Mouse (Mus musculus): ENCODE data around the gene Ppp1cc. TPM values are rescaled to one million over a fixed set of nuclear protein-coding genes. Genes with fewer than 3 reads are reported as not detected.

Ppp1cc gene
- 783 TPM for polyA plus RNA-seq (2017; shearing (Covaris generic))

GRCm38 (mm10) chr5:122157827-122158381 is at the start of gene Ppp1cc:
TSS of gene Ppp1cc (plus strand) at chr5:122158278.

GRCm38 (mm10) chr5:122140723-122141122 is 17.4 kb upstream of the Ppp1cc start, which contains the start of gene Ccdc63:
TSS of gene Ccdc63 (minus strand) at chr5:122140823.

GRCm38 (mm10) chr5:122206475-122206874 is 48.4 kb downstream of the Ppp1cc start, which contains the start of gene Hvcn1:
TSS of gene Hvcn1 (plus strand) at chr5:122206804.

Other genes with a start within 250 kb of the Ppp1cc start
- gene Cux2, start 108.2 kb upstream of the Ppp1cc start, polyA plus RNA-seq (2017; shearing (Covaris generic)), result 0.26 TPM
- not detected for gene Myl2, start 57.3 kb upstream of the Ppp1cc start, polyA plus RNA-seq (2017; shearing (Covaris generic))
- gene Ccdc63, start 17.5 kb upstream of the Ppp1cc start, polyA plus RNA-seq (2017; shearing (Covaris generic)), result 1.4 TPM
- 57.8 TPM for gene Hvcn1, start 48.5 kb downstream of the Ppp1cc start, polyA plus RNA-seq (2017; shearing (Covaris generic))
- 2.1 TPM for gene Tctn1, start 106.2 kb downstream of the Ppp1cc start, polyA plus RNA-seq (2017; shearing (Covaris generic))
- 59.2 TPM for gene Pptc7, start 126.1 kb downstream of the Ppp1cc start, polyA plus RNA-seq (2017; shearing (Covaris generic))
- gene Rad9b, start 196.0 kb downstream of the Ppp1cc start, polyA plus RNA-seq (2017; shearing (Covaris generic)), result 1.0 TPM
- gene Vps29, start 196.1 kb downstream of the Ppp1cc start, polyA plus RNA-seq (2017; shearing (Covaris generic)), result 127 TPM
- 122 TPM for gene Gpn3, start 213.6 kb downstream of the Ppp1cc start, polyA plus RNA-seq (2017; shearing (Covaris generic))
- gene Fam216a, start 214.1 kb downstream of the Ppp1cc start, polyA plus RNA-seq (2017; shearing (Covaris generic)), result 19.3 TPM
- 901 TPM for gene Arpc3, start 233.6 kb downstream of the Ppp1cc start, polyA plus RNA-seq (2017; shearing (Covaris generic))

Data from effector memory CD4-positive, alpha-beta T cell, adult 7 months (primary cell).